Mouse (Mus musculus) NIH3T3 (cell line): ENCODE results near the gene Zbed4.
"Not testable (repeated sequence)": the region's sequence is repeated elsewhere in the genome, so short reads cannot be mapped to it uniquely, and the experiment has no call there.

ENCODE experiments used
- DNase-seq: peaks from one replicate; pipeline ENCODE4 v3.0.0-alpha.2; 2012; ENCODE audit warnings: low read depth

Gene Zbed4

DNA sequence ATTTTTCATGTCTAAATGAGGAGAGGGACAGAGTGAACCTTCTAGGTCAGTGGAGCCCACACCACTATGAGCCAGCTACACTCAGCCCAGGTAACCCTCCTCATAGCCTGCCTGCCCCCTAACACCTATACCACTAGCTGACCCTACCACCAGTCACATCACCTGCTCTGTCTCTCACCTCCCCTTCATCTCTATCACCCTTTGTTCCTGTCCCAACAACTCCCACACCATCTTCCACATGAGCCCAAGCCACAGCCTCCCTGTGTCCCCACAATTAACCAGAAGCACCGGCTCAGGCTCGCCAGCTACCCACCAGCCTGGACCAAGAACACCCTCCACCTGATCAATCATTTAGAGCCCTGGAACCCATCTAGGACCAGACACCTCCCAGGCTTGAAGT is 58.9 kb downstream of the Zbed4 start:
- DNase-seq, result no peak

DNA sequence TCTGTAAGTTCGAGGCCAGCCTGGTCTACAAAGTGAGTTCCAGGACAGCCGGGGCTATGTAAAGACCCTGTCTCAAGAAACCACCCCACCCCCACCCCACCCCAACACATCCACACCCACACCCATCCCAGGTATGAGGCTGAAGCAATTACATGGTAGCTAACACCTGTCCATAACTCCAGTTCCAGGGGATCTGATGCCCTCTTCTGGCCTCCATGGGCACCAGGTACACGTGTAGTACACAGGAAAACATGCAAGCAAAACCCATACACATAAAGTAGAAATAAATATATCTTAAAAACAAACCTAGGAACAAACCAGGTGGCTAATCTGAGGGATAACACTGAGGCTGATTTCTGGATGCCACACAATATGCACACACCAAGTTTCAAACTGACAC is 61.8 kb downstream of the Zbed4 start:
- no peak for DNase-seq

DNA sequence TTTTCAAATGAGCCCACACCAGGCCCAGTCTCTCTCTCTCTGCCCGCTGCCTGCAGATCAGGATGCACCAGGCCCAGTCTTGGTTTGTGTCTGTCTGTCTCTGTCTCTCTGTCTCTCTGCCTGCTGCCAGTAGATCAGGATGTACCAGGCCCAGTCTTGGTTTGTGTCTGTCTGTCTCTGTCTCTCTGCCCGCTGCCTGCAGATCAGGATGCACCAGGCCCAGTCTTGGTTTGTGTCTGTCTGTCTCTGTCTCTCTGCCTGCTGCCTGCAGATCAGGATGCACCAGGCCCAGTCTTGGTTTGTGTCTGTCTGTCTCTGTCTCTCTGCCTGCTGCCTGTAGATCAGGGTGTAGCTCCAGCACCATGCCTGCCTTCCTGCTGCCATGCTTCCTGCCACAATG is 62.4 kb downstream of the Zbed4 start:
- not testable (repeated sequence) for DNase-seq

DNA sequence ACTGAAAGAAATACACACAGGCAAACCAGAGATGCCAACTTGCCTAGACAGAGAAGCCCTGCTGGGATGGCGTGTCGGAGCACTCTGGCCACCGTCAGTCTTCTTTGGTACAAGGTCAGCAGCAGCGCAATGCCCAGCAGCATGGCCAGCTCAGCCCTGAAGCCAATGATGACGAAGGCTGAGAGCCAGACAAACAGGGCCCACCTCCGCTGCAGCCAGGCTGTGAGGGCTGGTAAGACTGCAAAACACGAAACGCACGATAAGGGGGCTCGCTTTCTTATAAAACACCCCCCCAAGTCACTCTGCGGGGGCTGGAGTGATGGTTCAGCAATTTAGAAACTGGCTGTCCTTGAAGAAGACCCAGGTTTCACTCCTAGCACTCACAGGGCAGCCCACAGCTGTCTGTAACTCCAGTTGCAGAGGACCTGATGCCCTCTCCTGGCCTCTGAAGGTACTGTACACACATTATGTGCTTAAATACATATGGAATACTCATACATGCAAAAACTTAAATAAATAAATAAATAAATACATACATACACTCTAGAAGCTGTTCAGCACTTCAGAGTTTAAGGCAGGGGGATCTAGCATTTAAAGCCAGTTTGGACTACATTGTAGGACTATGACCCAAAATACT is 63.1 kb downstream of the Zbed4 start:
- peak; percentile 48 for DNase-seq

DNA sequence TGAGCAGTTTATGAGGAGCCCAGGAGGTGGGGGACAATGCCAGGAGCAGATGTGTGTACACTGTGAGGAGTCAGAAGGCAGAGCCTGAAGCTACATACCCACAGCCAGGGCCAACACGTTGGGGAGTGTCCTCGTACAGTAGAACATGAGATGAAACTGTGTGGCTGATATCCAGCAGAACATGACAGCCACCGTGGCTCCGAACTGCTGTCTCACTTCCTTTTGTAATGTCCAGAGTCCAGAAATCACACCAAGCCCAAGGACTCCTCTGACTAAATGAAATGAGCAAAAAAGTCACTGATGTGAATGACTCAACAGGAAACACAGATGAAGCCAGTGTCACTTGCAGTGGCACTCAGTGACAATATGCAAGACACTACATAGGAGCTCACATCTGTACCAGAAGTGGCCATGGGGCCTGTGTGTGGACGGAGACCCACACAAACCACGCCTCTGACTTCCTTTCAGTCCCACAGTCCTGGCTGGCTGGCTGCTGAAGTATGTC is 63.8 kb downstream of the Zbed4 start:
- no peak for DNase-seq

DNA sequence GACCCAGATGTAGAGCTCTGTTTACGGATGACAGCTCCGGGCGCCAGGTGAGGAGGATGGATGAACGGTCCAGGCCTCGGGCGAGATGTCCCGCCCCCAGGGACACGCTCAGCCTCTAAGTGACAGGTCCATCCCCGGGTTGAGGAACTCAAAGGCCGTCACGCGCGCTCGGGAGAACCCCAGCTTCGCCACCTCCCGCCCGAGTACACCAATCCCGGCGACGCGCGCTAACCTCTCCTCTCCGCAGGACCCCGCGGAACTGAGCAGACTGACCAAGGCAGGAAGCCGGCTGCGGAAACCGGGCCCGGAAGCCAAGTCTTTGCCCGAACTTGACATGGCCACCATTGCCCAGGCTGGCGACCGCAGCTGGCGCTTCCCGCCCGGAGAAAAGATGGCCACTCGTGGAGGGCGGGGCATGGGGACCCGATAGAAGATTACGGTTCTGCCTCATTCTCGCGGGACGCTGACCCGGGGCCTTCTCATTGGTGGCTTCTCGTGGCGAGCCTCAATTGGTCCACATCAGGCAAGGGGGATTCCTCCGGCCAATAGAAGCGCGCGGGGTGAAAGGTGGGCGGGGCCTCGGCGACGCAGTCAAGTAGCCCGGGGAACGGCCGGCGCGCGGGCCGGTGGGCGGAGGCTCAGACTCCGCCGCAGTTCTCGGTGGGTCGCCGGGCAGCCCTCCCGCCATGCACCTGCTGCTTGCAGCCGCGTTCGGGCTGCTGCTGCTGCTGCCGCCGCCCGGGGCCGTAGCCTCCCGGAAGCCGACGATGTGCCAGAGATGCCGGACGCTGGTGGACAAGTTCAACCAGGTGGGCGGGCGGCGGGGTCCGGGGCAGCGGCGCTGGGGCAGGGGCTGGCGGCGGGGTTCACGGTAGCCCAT is 67.8 kb downstream of the Zbed4 start, which contains the start of the genes Alg12 and Creld2:
Gene Alg12 (minus strand): TSS at position 293 of the 880 bp plus-strand sequence.
Gene Creld2 (plus strand): TSS at position 621 of the 880 bp plus-strand sequence.
- DNase-seq, result peak; percentile 100

DNA sequence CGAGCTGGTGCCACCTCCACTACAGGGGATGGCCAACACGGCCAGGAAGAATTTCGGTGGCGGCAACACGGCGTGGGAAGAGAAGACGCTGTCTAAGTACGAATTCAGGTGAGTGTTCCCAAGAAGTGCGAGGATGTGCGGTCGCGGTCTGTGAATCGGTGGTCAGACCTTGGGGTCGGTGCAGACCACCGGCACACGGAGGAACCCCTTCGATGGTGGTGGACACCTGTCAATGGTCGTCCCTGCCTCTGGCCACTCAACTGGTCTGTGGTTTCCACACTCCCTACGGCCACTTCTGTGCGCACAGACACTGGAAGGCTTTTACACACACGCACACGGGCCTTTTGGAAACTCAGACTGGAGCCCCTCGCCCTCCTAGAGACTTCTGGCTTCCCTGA is 68.4 kb downstream of the Zbed4 start:
- DNase-seq, result no peak

DNA sequence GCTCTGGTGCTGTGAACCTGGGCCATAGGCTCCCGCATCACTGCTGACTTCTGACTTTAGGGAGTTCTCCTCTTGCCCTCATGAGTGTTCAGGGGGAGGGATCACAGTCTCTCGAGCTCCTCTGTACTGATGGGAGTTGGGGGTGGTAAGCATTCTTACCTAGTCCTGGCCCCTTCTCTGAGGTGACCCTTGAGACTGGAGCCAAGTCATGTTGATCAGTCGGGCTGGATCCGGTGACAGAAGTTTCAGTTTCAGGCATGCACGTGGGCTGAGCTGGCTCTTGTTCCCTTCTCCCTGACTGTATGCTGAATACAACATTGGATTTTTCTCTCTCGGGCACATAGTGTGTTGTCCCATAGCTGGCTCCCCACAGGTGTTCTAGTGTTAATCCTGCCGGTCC is 69.9 kb downstream of the Zbed4 start:
- DNase-seq, result no peak

DNA sequence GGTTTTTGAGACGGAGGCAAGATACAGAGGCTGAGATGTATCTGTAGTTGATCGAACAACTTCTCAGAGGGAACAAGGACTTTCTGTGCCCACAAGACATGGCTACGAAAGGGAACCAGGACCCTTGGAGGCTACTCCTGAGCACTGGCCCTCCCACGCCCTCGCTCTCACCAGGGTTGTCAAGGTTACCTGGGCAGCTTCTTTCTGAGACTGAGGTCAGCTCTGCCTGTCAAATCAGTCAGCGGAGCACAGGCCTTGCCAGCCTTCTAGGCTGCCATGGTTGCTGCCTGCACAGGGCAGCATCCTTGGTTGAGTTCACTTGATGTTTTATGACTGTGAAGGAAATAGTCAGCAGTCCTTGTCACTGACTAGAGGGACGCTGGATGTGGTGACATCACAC is 71.1 kb downstream of the Zbed4 start:
- no peak for DNase-seq

DNA sequence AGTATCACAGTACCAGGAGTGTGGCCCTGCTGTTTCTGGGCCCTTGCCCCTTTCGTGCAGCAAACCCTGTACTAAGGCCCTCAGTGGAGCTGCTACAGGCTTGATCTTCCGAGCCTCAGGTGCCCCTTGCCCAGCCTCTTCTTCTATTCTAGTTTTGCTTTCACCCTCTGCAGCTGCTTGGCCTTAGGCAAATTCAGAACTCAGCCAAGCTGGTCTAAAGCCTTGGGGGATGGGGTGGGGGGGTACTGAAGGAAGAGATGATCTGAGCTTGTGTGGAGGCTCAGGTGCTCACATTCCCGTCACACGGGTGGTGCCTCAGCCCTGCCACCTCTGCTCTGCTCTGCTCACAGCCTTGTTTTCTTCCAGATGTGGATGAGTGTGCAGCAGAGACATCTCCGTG is 71.9 kb downstream of the Zbed4 start:
- no peak for DNase-seq

DNA sequence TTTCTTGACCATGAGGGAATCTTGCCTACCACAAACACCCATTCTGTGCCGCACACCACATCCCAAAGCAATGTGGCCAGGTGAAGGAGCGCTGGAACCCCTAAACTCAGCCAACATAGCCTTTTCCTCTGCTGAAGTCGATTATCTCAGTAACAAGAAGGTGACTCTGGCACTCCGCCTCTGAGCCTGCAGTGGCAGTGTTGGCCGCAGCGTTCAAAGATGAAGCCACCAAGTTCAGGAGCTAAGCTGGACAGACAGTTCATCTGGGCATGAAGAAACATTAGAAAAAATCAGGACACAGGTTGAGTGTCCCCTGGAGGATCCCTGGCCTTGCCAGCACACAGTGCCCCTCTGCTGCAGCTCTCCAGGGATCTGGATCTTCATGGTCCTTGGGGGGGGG is 76.0 kb downstream of the Zbed4 start:
- DNase-seq, result no peak

DNA sequence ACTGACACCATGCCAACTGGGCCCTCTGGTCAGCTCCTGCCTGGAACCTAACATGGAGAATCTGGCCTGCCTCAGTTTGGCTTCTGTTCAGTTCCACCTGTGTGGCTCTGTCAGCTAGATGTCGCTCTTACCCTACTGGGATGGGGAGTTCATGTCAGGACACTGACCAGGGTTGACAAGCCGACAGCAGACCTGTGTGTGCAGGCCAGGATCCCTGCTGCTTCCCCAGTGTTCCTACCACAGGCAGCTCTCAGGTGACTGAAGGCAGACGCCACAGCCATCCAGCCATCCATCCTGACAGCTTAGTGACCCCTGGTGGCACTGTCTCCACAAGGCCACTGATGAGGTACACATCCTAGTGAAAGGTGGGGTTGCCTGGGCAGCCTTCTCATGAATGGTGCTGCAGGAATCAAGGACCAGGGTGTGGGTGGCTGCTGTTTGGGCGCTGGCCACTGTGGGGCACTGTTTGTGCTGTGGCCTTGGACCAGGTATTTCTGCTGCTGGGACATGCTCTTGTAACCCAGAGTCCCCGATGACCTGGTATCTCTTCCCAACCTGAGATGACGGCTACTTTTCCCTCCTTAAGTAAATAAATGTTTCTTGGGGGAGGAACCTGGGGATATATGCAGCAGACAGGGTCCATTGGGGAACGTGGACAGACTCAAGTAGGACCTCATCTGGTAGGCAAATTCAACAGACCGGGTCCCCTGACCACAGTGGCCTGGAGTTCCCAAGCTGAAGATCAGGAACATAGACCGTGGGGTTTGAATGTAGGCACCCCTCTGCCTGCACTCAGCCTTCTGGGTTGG is 76.7 kb downstream of the Zbed4 start:
- DNase-seq, result peak; percentile 83

DNA sequence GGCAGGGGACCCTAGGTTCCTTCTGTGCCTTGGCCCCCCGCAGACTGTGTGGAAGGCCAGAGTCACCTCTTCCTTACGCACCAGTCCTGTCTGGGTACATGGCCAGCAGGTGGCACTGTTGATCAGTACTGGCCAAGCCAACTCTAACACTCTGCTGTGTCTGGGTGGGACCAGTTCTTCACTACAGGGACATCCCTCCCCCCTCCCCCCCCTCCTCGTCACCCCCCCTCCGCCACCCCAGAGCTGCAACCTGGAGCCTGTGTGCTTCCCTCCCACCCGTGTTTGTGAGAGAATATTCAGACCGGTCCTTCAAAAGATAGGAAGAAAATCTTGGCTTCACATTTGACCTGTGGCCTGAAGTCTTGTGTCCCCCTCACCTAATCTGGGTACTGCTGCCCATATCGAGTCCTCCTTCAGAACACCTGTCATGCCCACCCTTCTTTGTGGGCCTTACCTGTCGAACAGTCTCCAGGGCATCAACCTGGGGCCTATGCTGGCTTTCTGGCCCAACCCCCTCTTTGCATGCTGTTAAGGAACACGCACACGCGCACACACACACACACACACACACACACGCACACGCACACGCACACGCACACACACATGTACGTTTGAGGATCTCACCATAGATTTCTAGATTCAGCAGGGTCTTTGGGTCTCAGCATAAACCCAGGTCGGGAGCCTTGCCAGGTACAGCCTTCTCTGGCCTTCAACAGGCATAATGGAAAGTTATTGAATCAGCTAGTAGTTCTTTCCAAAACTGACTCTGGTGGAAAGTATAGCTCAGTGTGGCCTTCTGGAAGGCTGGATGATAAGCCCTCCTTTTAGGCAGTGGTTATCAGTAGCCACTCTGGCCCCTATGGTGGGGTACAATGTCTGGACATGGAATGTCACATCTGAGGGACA is 77.6 kb downstream of the Zbed4 start:
- DNase-seq, result peak; percentile 94

DNA sequence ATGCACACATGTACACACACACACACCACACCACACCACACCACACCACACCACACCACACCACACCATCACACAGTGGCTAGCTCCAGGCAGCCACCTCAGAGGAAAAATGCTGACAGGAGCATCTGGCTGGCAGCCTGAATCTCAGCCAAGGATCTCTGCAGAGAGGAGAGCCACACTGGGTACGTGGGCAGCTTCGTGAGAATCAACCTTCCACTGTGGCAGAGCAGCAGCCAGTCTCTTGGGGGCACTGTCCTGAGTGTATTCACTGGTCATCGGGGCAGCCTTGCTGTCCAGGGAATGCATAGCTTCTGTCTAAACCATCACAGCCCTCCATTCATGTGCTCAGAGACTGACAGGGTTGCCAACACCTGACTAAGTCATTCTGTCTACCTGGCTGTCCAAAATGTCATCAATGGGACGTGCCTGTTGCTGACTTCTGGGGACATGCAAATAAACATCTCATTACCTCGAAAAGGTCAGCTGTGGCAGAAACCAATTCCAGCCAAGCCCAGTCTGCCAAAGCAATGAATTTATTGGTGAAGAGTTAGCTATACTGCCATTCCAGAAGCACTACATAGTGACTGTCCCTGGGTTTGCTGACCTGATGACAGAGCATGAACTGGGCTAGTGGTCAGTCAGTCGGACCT is 78.5 kb downstream of the Zbed4 start:
- no peak for DNase-seq

DNA sequence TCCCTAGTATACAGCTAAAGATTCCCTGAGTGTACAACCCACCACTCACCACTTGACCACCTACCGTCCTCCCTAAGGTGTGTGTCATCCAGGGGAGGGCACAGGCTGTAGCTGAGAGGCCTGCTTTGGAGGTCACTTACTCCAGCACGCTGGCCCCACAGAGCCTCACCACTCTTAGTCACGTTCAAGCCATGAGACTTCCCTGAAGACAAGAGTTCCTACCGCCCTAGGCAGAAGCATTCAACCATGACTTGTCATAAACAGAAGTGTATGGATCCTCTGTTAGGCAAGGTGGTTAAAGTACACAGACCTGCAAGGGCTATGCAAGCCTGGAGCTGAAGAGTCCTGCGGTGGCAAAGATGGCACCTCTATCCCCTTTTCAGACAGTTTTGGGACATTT is 79.2 kb downstream of the Zbed4 start:
- no peak for DNase-seq

DNA sequence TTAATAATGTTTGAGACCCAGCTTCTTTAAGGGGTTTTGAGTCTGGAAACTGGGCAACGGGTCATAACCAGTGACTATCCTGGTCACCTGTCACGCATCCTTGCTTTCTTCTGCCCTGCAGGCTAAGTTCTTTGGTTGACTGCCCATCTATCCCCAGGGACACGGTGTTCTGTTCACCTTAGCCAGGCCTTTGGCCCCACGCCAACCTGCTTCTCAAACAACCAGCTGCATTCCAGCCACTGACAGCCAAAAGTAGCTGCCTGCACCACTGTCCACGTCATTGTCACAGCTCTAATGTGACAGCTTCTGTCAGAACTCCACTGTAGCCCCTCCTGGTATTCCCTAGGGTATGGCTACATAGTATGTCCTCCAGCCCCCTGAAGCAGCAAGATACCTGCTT is 80.0 kb downstream of the Zbed4 start:
- DNase-seq, result peak; percentile 39

DNA sequence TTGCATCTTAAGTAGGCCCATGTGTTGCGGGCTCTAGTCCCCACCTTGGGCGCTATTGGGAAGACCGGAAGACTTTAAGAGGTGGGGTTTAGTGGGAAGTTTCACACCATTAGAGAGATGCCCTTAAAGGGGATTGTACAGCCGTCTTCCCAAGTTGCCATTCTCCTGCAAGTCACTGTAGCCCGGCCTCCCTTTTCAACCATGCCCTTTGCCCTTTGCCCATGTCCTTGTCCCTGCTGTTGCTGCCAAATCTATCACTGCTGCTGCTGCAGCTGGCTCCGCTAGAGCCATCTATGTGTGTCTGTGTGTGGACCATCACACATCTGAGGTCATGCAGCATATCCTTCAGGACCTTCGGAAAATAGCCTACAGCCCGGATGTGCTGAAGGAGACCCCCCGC is 81.1 kb downstream of the Zbed4 start:
- no peak for DNase-seq
